Mouse (Mus musculus): ENCODE results near the gene Mcee. TPM values are rescaled to one million over a fixed set of nuclear protein-coding genes. Genes with fewer than 3 reads are reported as not detected.

Mcee gene
- total RNA-seq, 4 experiments from 2014 or later = 43.9 to 54.1 (median 48.2) TPM

- no peak for DNase-seq (ENCODE audit: low spot score in 2 of 2)
Observed at GRCm38 (mm10) chr7:64424861-64425260, 32.5 kb downstream of the Mcee start.

GRCm38 (mm10) chr7:64439595-64440518 lies 47.5 kb downstream of the Mcee start:
- no peak for DNase-seq (ENCODE audit: low spot score in 2 of 2)

DNA sequence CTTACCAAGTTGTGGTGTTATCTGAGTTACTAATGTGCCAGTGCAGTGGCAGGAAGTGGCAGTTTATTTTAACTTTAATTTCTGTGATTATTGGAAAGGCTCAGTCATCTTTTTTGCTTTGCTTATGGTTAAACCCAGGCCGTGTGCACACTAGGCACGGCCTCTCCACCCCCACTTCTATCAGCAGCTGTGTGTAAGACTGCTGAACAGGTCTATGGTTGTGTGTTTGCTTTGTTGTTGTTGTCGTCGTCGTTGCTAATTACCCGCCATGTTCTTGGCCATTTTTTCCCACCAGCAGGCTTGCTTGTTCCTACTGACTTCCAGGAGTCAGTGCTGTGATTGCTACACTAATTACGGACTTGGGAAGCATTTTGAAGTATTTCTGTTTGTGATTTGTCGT lies 48.1 kb downstream of the Mcee start:
- no peak for DNase-seq (ENCODE audit: low spot score in 2 of 2)

- no peak for DNase-seq (ENCODE audit: low spot score in 2 of 2)
Observed at GRCm38 (mm10) chr7:64450631-64451030, 58.2 kb downstream of the Mcee start.

- DNase-seq (ENCODE audit: low spot score in 2 of 2) = peak in 1 of 2 experiments; percentile 62
Observed at GRCm38 (mm10) chr7:64451441-64451840, 59.0 kb downstream of the Mcee start.

DNA sequence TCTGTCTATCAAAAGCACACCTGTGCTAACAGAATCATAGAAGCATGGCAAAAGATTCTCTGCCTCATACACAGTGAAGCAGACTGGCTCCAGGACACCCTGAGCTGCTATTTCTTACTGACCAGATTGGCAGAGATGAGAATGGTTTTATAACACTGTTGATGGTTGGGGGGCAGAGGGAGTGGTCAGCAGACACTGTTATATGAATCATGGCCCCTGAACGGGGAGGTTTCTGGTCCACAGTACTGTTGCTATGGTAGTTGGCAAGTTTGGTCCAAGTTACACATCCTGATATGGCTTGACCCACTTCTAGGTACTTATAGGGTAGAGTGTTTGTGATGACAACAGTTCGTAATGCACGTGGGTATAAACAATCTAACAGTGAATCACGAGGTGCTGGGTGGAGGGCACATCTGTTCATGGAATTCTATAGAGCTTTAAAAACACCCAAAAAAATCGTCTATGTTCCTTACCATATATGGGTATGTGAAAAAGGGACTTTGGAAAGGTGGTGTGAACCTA lies 59.5 kb downstream of the Mcee start:
- peak in 1 of 2 experiments; percentile 26 for DNase-seq (ENCODE audit: low spot score in 2 of 2)

DNA sequence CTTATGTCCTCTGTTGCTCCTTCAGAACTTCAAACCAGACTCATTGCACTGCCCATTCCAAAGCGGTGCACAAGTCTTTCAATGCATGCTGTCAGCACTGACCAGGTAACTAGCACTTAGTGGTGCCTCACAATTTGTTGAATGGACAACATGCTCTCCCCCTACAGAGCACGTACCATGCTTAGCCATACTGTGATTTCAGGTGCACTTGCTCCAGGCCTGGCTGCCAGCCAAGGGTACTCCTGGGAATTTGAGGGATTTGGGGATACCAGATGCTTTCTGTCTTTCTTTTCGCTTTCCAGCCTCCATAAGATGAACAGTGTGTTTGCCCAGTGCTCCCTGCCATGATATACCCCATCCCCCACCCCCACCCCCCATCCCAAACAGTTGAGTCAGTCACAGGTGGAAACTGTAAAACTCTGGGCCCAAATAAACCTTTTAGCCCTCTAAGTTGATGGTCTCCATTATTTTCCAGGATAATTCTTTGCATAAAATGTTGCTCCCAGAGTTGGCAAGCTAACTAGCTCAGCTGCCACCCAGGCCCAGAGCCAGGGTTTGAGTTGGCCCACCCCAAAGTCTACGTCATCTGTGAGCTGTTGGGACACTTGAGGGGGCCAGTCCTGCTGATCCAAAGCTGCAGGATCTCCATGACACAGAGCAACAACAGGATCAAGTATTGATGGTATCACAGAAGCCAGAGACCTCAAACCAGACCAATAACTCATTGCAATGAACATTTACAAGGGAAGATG lies 60.2 kb downstream of the Mcee start:
- no peak for DNase-seq (ENCODE audit: low spot score in 2 of 2)

DNA sequence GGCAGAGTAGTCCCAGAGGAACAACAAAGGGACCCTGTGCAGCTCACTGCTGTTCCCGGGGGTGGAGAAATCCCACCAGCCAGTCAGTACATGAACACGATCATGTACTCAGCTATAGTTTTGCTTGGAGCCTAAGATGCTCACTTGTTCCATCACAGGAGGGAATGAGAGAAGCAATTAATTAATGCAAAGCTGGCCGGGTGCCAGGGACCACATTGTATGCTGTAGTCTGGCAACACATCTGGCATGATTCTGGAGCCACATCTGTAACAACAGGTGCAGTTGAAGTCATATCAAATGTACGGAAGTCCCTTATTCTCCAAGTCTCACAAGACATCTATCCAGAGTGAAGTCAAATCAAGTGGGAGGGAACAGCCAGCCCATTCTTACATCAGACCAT lies 63.8 kb downstream of the Mcee start:
- DNase-seq (ENCODE audit: low spot score in 2 of 2) = no peak

DNA sequence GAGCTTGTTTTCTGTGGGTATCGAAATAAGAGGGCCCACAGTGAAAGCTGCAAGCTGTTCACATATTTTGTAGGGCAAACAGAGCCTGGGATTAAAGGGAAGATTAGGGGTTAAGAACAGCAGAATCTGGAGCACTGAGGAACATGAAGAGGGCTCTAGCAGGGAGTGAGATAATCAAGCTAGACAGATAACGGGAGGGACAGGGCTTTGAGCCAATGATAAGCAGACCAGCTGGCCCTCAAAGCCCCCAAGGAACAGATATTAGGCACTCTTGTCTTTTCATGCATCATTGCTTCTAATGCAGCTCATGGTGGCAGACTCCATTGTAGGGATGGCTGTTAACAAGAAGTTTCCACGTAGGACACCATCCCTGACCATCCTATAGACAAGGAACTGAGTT lies 64.3 kb downstream of the Mcee start:
- no peak for DNase-seq (ENCODE audit: low spot score in 2 of 2)

GRCm38 (mm10) chr7:64457811-64458210 lies 65.4 kb downstream of the Mcee start:
- no peak for DNase-seq (ENCODE audit: low spot score in 2 of 2)

Other genes with a start within 250 kb of the Mcee start
- 1 to 10 TPM in 2 of 4 experiments, under 1 TPM in 2; 0.23 to 4.2 (median 0.97) TPM for gene Trpm1, start 238.8 kb upstream of the Mcee start, total RNA-seq (2022)
- 10 to 100 TPM; 17.7 to 23.7 (median 19.9) TPM for gene Mtmr10, start 105.0 kb upstream of the Mcee start, total RNA-seq (2022)
- 10 to 100 TPM; 13.0 to 13.6 (median 13.3) TPM for gene Fan1, start 18.5 kb upstream of the Mcee start, total RNA-seq (2022)
- 10 to 100 TPM; 14.2 to 18.7 (median 16.9) TPM for gene Mphosph10, start 339 bp upstream of the Mcee start, total RNA-seq (2022)
- gene Apba2, start 109.1 kb downstream of the Mcee start, total RNA-seq (2022) = 100 to 1,000 TPM; 215 to 224 (median 220) TPM